Mouse (Mus musculus) bone marrow, adult 2 months (tissue): ENCODE measurements around the gene Gm14409.
"Not testable (repeated sequence)": the region's sequence is repeated elsewhere in the genome, so short reads cannot be mapped to it uniquely, and the experiment has no call there.

ENCODE experiments used
- CTCF ChIP-seq: fragments of 200-500 bp; IDR thresholded peaks from 2 replicates; pipeline ENCODE4 v1.5.1; 2011; ENCODE audit warnings: low read length, control low read depth; ENCODE audit not compliant: control insufficient read depth, insufficient read depth
- POLR2A ChIP-seq: fragments of 200-500 bp; IDR thresholded peaks from 2 replicates; pipeline ENCODE4 v1.6.1; 2011; ENCODE audit warnings: low read depth, mild to moderate bottlenecking, control low read depth, low read length, borderline replicate concordance; ENCODE audit not compliant: control insufficient read depth

- not testable (repeated sequence) for TF ChIP-seq POLR2A, CTCF
These were observed 19.4 kb downstream of the Gm14409 start for GRCm38 (mm10) chr2:177247449-177247848.
